Mouse (Mus musculus) CH12.LX (cell line): Measurements from ENCODE around the gene Enpp7.

ENCODE experiments used
- CTCF ChIP-seq, 2 experiments: IDR thresholded peaks in 1 of 2; conservative IDR thresholded peaks in 1 of 2; 2 replicates each; pipeline ENCODE4 v1.5.1; 2011 to 2012; ENCODE audit warnings: low read depth in 2 of 2, low read length in 2 of 2, improper control_type of control experiment in 1 of 2, inconsistent platforms in 1 of 2, mild to moderate bottlenecking in 1 of 2, moderate library complexity in 1 of 2
- E2F4 ChIP-seq: IDR thresholded peaks from 2 replicates; pipeline ENCODE4 v1.6.1; 2011; ENCODE audit warnings: low read depth, low read length, improper control_type of control experiment; ENCODE audit not compliant: insufficient replicate concordance
- EP300 ChIP-seq: IDR thresholded peaks from 2 replicates; pipeline ENCODE4 v1.6.1; 2011; ENCODE audit warnings: low read length, improper control_type of control experiment
- JUND ChIP-seq: conservative IDR thresholded peaks from 2 replicates; pipeline ENCODE4 v1.6.1; 2011; ENCODE audit warnings: low read depth, low read length, improper control_type of control experiment
- MAX ChIP-seq: IDR thresholded peaks from 2 replicates; pipeline ENCODE4 v1.6.1; 2011; ENCODE audit warnings: low read length, improper control_type of control experiment
- NRF1 ChIP-seq: IDR thresholded peaks from 2 replicates; pipeline ENCODE4 v1.6.1; 2014; ENCODE audit warnings: low read depth, mild to moderate bottlenecking, inconsistent platforms, low read length, improper control_type of control experiment, moderate library complexity
- POLR2A ChIP-seq: IDR thresholded peaks from 2 replicates; pipeline ENCODE4 v1.6.1; 2011; ENCODE audit warnings: low read depth, mild to moderate bottlenecking, improper control_type of control experiment, low read length
- SIN3A ChIP-seq: IDR thresholded peaks from 2 replicates; pipeline ENCODE4 v1.6.1; 2012; ENCODE audit warnings: low read length, improper control_type of control experiment, inconsistent platforms
- TBP ChIP-seq: conservative IDR thresholded peaks from 2 replicates; pipeline ENCODE4 v1.6.1; 2011; ENCODE audit warnings: low read depth, low read length, improper control_type of control experiment
- ZMIZ1 ChIP-seq: IDR thresholded peaks from 2 replicates; pipeline ENCODE4 v1.6.1; 2012; ENCODE audit warnings: low read depth, mild to moderate bottlenecking, inconsistent platforms, low read length, improper control_type of control experiment

DNA sequence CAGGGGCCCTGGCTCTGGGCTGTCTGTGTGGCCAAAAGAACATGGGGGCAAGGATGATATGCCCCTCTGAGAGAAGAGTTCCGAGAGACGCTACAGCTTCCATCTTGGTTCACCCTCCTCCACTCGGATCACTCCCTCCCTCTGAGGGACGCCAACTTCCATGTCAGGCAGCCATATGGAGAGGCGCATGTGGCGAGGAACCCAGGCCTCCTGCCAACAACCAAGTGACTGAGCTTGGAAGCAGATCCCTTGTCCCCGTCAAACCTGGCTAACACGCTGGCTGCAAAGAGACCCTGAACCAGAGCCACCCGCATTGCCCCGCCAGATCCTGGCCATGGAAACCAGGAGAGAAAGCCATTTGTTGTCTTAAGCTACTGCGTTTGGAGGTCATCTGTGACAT is 47.4 kb upstream of the Enpp7 start:
- TF ChIP-seq POLR2A = no peak
- TF ChIP-seq CTCF (conservative IDR thresholded peaks at IDR 0.05 in 1 of 2, IDR thresholded peaks at IDR 0.05 in 1 of 2; ENCODE audit: low read depth in 2 of 2, low read length in 2 of 2) = no peak
- TF ChIP-seq EP300 = no peak
- TF ChIP-seq NRF1 = no peak
- TF ChIP-seq JUND = no peak
- no peak for TF ChIP-seq TBP
- no peak for TF ChIP-seq MAX
- no peak for TF ChIP-seq E2F4
- TF ChIP-seq ZMIZ1 = no peak
- TF ChIP-seq SIN3A = no peak
